Mouse (Mus musculus): ENCODE measurements around the gene Vps33b.

- TF ChIP-seq CTCF (IDR thresholded peaks at IDR 0.05; ENCODE audit: insufficient read depth, low read depth, low read length) (no peak), POLR2A (IDR thresholded peaks at IDR 0.05; ENCODE audit: insufficient read depth, low read depth, low read length) (no peak)
Observed at GRCm38 (mm10) chr7:80331433-80331832, 62.0 kb downstream of the Vps33b start.
